Mouse (Mus musculus) kidney, postnatal 10 days (tissue): ENCODE measurements at regions not wholly inside any gene's neighbourhood (a gene's known extent, or its start where the extent isn't known, plus 50 kb on each side); places are given as distances from the start of the nearest gene placed in this dataset.
A peak's percentile ranks its signal among the peaks of the same experiment; 100 is the strongest.

Experiments used
- DNase-seq: peaks from one replicate; pipeline ENCODE4 v3.0.0; 2021; ENCODE audit warnings: mixed read lengths

- peak; percentile 10 for DNase-seq
These were observed 451.0 kb downstream of the Tpm3-rs7 start for GRCm38 (mm10) chr14:113765406-113765805.
